Mouse (Mus musculus): ENCODE results near the gene Wdr66. TPM values are rescaled to one million over a fixed set of nuclear protein-coding genes. Genes with fewer than 3 reads are reported as not detected.

Gene Wdr66
- polyA plus RNA-seq, 1 experiment = 1.2 TPM

DNA sequence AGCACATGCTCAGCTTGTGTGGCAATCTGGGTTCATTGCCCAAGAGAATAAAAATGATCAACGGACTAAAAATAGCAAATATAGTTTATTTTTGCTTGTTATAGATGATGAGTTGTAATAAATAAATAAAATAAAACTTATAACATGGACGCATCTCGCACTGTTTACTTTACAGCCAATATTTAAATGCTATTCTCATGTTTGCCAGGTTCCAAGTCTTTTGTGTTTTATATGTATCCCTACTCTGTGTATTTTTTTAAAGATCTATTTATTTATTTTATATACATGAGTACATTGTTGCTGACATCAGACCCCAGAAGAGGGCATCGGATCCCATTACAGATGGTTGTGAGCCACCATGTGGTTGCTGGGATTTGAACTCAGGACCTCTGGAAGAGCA, 25.8 kb downstream of the Wdr66 start:
- WGBS = 75% methylated on average over 4 of the region's 4 CpGs
- Histone ChIP-seq H3K4me3 (replicated peaks; ENCODE audit: control insufficient read depth, low read depth, low read length) (no peak overlapping the region), H3K4me1 (ENCODE audit: control insufficient read depth, insufficient read depth, low read length) (no peaks in the 10 kb centered on the region), H3K27ac (ENCODE audit: control insufficient read depth, insufficient read depth, low read depth, low read length, poor library complexity) (no peak overlapping the region)
- no peak for TF ChIP-seq POLR2A (IDR thresholded peaks at IDR 0.05; ENCODE audit: borderline replicate concordance, control insufficient read depth, low read depth, low read length)
- no peak for TF ChIP-seq CTCF (IDR thresholded peaks at IDR 0.05; ENCODE audit: control insufficient read depth, insufficient read depth, low read length)

DNA sequence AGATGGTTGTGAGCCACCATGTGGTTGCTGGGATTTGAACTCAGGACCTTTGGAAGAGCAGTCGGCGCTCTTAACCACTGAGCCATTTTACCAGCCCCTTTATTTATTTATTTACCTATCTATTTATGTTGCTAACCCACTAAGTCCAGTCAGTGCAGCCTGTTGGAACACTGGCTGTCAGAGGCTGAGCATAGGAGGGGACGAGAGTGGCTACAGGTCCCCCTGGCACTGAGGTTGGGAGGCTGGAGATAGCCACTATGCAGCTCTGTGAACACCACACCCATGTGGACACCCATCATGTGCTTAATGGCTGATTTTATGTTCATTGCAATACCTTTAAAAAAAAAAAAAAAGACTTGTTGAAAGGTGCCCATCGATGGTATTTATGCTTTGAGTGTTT, 27.3 kb downstream of the Wdr66 start:
- 86% methylated on average over 4 of the region's 4 CpGs for WGBS
- Histone ChIP-seq H3K4me3 (replicated peaks; ENCODE audit: control insufficient read depth, low read depth, low read length) (no peak overlapping the region), H3K4me1 (ENCODE audit: control insufficient read depth, insufficient read depth, low read length) (no peaks in the 10 kb centered on the region), H3K27ac (ENCODE audit: control insufficient read depth, insufficient read depth, low read depth, low read length, poor library complexity) (no peak overlapping the region)
- TF ChIP-seq CTCF (IDR thresholded peaks at IDR 0.05; ENCODE audit: control insufficient read depth, insufficient read depth, low read length) (no peak), POLR2A (IDR thresholded peaks at IDR 0.05; ENCODE audit: borderline replicate concordance, control insufficient read depth, low read depth, low read length) (no peak)

DNA sequence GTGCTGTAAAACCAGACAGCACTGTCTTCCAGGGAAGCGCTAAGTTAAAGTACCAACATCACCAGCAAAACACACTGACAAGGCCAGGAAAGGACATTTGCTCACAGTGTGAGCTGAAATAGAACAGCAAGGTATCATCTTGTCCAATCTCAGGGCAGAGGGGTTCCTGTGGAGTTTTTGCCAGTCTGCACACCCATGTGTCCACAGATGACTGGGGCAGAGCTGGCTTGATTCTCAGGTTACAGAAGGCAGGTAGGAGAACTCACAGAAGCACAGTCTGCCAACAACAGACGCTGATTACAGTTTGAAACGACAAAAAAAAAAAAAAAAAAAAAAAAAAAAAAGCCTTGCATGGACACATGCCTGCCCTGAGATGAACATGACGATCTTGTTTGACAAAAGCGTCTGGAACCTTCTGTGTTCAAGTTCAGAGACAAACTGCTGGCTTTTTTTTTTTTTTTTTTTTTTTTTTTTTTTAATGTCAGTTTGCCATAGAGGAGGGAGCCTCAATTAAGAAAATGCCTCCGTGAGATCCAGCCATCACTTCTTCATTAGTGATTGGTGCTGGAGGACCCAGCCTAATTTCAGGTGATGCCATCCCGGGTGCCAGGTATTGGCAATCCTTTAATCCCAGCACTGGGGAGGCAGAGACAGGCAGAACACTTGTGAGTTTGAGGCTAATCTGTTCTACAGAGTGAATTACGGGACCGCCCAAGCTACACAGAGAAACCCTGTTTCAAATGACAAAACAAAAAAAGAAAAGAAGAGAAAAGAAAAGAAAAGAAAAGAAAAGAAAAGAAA, 29.6 kb downstream of the Wdr66 start:
- TF ChIP-seq POLR2A (IDR thresholded peaks at IDR 0.05; ENCODE audit: borderline replicate concordance, control insufficient read depth, low read depth, low read length) (no peak), CTCF (IDR thresholded peaks at IDR 0.05; ENCODE audit: control insufficient read depth, insufficient read depth, low read length) (no peak)

DNA sequence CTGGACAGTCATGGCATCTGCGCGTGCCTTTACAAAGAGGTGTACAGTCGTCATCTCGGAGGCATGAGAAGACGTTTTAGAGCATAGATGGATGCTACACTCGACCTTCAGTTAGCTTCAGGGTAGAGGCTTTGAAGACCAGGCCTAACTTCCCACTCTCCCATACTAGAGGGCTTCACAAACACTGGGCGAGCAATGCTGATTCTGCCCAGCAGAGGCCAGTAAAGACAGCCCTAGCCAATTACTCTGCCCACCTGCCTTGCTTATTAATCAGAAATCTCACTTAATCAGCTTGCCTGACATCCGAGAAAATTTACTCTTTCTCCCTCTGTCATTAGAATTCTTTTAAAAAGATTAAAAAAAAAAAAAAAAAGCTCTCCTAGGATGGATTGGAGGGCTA, 33.3 kb downstream of the Wdr66 start:
- H3K4me3 ChIP-seq (replicated peaks; ENCODE audit: control insufficient read depth, low read depth, low read length) = no peak overlapping the region
- WGBS = 37% methylated on average over 8 of the region's 8 CpGs
- H3K27ac ChIP-seq (ENCODE audit: control insufficient read depth, insufficient read depth, low read depth, low read length, poor library complexity) = no peak overlapping the region
- TF ChIP-seq CTCF (IDR thresholded peaks at IDR 0.05; ENCODE audit: control insufficient read depth, insufficient read depth, low read length) (peak; percentile 39; the same call in 1 of the 2 replicates), POLR2A (IDR thresholded peaks at IDR 0.05; ENCODE audit: borderline replicate concordance, control insufficient read depth, low read depth, low read length) (no peak)
- H3K4me1 ChIP-seq (ENCODE audit: control insufficient read depth, insufficient read depth, low read length) = no peaks in the 10 kb centered on the region

More for the DNA sequence above, 29.6 kb downstream of the Wdr66 start:
- WGBS = 74% methylated on average over 9 of the region's 9 CpGs
- no peak overlapping the region for H3K4me3 ChIP-seq (replicated peaks; ENCODE audit: control insufficient read depth, low read depth, low read length)
- no peaks in the 10 kb centered on the region for H3K4me1 ChIP-seq (ENCODE audit: control insufficient read depth, insufficient read depth, low read length)
- no peak overlapping the region for H3K27ac ChIP-seq (ENCODE audit: control insufficient read depth, insufficient read depth, low read depth, low read length, poor library complexity)

DNA sequence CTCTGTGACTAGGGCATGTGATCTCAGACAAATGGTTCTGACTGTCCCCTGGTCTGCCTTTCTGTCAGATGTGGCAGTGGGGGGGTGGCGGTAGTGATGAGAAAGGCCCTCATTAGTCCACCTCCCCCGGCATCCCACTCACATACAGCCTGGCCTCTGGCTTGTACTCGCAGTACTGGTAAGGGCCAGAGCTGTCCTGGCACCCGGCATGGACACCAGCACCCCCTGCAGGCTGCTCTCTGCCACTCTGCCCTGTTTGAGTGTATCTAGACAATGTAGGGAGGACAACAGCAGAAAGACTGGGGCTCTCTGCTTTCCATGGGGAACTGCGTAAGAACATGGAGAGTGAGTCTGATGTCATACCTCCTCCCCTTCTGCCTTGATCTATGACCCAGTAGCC, 36.2 kb downstream of the Wdr66 start:
- no peaks in the 10 kb centered on the region for H3K4me1 ChIP-seq (ENCODE audit: control insufficient read depth, insufficient read depth, low read length)
- H3K27ac ChIP-seq (ENCODE audit: control insufficient read depth, insufficient read depth, low read depth, low read length, poor library complexity) = no peak overlapping the region
- H3K4me3 ChIP-seq (replicated peaks; ENCODE audit: control insufficient read depth, low read depth, low read length) = no peak overlapping the region
- 79% methylated on average over 5 of the region's 5 CpGs for WGBS
- TF ChIP-seq CTCF (IDR thresholded peaks at IDR 0.05; ENCODE audit: control insufficient read depth, insufficient read depth, low read length) (peak; percentile 41), POLR2A (IDR thresholded peaks at IDR 0.05; ENCODE audit: borderline replicate concordance, control insufficient read depth, low read depth, low read length) (no peak)

DNA sequence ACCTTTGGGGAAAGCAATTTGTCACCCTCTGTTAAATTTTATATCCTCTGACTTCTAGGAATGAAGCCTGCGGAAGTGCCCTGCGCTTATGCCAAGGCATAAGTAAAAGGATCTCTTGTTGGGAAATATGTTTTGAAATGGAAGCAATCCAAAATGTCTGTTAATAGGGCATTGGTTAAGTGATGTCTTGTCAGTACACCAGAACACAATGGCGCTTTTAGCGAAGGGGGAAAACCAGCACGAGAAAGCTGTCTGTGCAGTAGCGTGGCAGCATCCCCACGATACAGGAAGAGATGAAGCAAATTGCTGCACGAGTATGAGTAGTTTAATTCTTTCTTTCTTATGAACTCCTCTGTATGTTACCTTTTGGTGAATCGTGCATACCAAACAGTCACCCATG, 42.8 kb downstream of the Wdr66 start:
- Histone ChIP-seq H3K4me3 (replicated peaks; ENCODE audit: control insufficient read depth, low read depth, low read length) (no peak overlapping the region), H3K4me1 (ENCODE audit: control insufficient read depth, insufficient read depth, low read length) (peaks cover 2% of the 10 kb centered on the region), H3K27ac (ENCODE audit: control insufficient read depth, insufficient read depth, low read depth, low read length, poor library complexity) (no peak overlapping the region)
- 75% methylated on average over 9 of the region's 9 CpGs for WGBS
- TF ChIP-seq CTCF (IDR thresholded peaks at IDR 0.05; ENCODE audit: control insufficient read depth, insufficient read depth, low read length) (no peak), POLR2A (IDR thresholded peaks at IDR 0.05; ENCODE audit: borderline replicate concordance, control insufficient read depth, low read depth, low read length) (no peak)

DNA sequence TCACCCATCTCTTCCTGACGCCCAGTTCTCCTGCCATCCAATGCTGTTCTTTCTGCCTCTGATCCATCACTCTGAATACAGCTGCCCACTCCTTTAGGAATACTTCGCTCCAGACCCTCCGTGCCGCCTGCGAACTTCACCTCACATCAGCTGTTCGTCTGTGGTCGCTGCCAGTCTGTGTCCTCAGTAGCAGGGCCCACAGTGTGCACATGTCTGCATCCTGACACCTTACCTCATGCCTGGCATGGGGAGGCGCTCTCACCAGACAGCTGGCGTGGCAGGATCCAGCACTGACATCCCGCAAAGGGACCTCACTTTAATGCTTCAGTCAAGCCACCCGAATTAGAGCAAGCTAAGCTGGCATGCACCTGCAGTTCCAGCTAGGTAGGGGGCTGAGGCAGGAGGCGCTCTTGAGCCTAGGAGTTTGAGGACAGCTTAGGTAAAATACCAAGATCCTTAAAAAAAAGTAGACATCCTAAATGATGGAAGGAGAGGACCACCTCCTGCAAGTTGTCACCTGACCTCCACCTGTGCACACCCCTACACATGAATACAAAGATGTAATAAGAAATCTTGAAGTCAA, 44.4 kb downstream of the Wdr66 start:
- WGBS = 73% methylated on average over 12 of the region's 12 CpGs
- H3K27ac ChIP-seq (ENCODE audit: control insufficient read depth, insufficient read depth, low read depth, low read length, poor library complexity) = no peak overlapping the region
- H3K4me1 ChIP-seq (ENCODE audit: control insufficient read depth, insufficient read depth, low read length) = peaks cover 2% of the 10 kb centered on the region
- no peak overlapping the region for H3K4me3 ChIP-seq (replicated peaks; ENCODE audit: control insufficient read depth, low read depth, low read length)
- TF ChIP-seq POLR2A (IDR thresholded peaks at IDR 0.05; ENCODE audit: borderline replicate concordance, control insufficient read depth, low read depth, low read length) (no peak), CTCF (IDR thresholded peaks at IDR 0.05; ENCODE audit: control insufficient read depth, insufficient read depth, low read length) (peak; percentile 53; the same call in 1 of the 2 replicates)

DNA sequence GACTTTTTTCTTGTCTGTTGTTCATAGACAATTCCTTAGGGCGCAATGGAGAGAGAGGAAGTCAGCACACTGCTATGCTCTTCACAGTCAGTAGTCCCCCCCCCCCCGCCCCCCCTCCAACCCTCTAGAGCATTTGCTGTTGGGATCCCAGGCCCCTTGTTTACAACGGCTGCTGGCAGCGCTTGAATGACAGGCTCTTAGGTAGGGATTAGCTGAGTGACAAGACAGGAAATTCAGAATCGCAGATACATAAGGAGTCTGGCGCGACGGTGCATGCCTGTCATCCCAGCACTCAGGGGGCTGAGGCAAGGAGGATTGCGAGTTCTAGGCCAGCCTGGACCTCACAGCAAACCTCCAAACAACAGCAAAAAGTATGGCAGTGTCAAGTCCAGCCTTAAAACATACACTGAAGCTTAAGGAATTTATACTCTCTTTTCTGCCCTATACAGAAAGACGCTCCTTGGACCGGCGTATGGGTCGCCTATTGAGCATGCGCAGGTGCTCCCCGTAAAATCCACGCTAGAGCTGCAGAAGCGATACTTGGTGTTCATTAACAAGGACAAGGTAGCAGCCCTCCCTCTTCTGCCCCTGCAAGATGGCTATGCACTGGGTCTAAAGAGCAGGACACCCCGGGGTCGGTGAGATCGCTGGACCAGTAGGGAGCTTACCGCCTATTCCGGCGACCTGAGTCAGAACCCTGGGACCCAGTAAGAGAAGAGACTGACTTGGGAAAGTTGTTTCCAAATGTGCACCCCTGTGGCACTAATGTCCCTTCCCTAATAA, 45.3 kb downstream of the Wdr66 start:
- TF ChIP-seq CTCF (IDR thresholded peaks at IDR 0.05; ENCODE audit: control insufficient read depth, insufficient read depth, low read length) (no peak), POLR2A (IDR thresholded peaks at IDR 0.05; ENCODE audit: borderline replicate concordance, control insufficient read depth, low read depth, low read length) (no peak)
- Histone ChIP-seq H3K4me1 (ENCODE audit: control insufficient read depth, insufficient read depth, low read length) (peaks cover 2% of the 10 kb centered on the region), H3K27ac (ENCODE audit: control insufficient read depth, insufficient read depth, low read depth, low read length, poor library complexity) (no peak overlapping the region), H3K4me3 (replicated peaks; ENCODE audit: control insufficient read depth, low read depth, low read length) (no peak overlapping the region)
- 71% methylated on average over 23 of the region's 23 CpGs for WGBS

Data from bone marrow, adult 2 months (tissue).